Mouse (Mus musculus) liver, embryonic 16.5 days (tissue): ENCODE results near the gene Prl7d1. TPM values are rescaled to one million over a fixed set of nuclear protein-coding genes. Genes with fewer than 3 reads are reported as not detected.
"Not testable (repeated sequence)": the region's sequence is repeated elsewhere in the genome, so short reads cannot be mapped to it uniquely, and the experiment has no call there.

Experiments
- ATAC-seq: fragments of 200-750 bp; cut with Nextera tagmentation; 2 replicates; pipeline ENCODE4 v1.8.0; 2017; ENCODE audit warnings: low read depth, mild to moderate bottlenecking, moderate number of reproducible peaks, moderate library complexity
- H3K27ac ChIP-seq: fragments of 300-500 bp; sonication (generic); 2 replicates; pipeline ENCODE4 v1.5.1; 2014; ENCODE audit warnings: mild to moderate bottlenecking, low read length
- H3K27me3 ChIP-seq: fragments of 300-500 bp; sonication (generic); 2 replicates; pipeline ENCODE4 v1.6.1; 2014; ENCODE audit warnings: low read depth, low read length, mixed read lengths; ENCODE audit not compliant: control insufficient read depth, insufficient read depth
- H3K36me3 ChIP-seq: fragments of 300-500 bp; sonication (generic); 2 replicates; pipeline ENCODE4 v1.6.1; 2014; ENCODE audit warnings: mild to moderate bottlenecking; ENCODE audit not compliant: control insufficient read depth, insufficient read depth
- H3K4me1 ChIP-seq: fragments of 300-500 bp; sonication (generic); 2 replicates; pipeline ENCODE4 v1.6.1; 2014; ENCODE audit warnings: low read depth, low read length, mixed read lengths; ENCODE audit not compliant: control insufficient read depth
- H3K4me2 ChIP-seq: fragments of 300-500 bp; sonication (generic); 2 replicates; pipeline ENCODE4 v1.6.1; 2014; ENCODE audit warnings: low read depth, low read length, mixed read lengths
- H3K4me3 ChIP-seq: fragments of 300-500 bp; sonication (generic); 2 replicates; pipeline ENCODE4 v1.5.1; 2014; ENCODE audit warnings: low read depth, mild to moderate bottlenecking, low read length
- H3K9ac ChIP-seq: fragments of 300-500 bp; sonication (generic); 2 replicates; pipeline ENCODE4 v1.6.1; 2014; ENCODE audit warnings: low read depth, low read length
- H3K9me3 ChIP-seq: fragments of 300-500 bp; sonication (generic); replicated peaks from 2 replicates; pipeline ENCODE4 v1.6.1; 2016; ENCODE audit warnings: low read length; ENCODE audit not compliant: control insufficient read depth
- WGBS: fragments of 180-500 bp; shearing (Covaris S2); extraction: QIAGEN DNeasy Blood & Tissue Kit; methylation state at CpG from one replicate; pipeline ENCODE4 v1.1.7; 2014; ENCODE audit not compliant: insufficient replicate concordance; 5-methylcytosine and 5-hydroxymethylcytosine counted together
- polyA plus RNA-seq: library from polyadenylated mRNA; unstranded; fragments of >200 nt; fragmentation: Nextera tagmentation; extraction: Ambion mirVana; gene quantifications from 2 replicates; pipeline ENCODE4 v1.2.1, GENCODE M21; 2015

Gene Prl7d1
- polyA plus RNA-seq = not detected in 2 replicates

GRCm38 (mm10) chr13:27716636-27717035 is at the start of gene Prl7d1:
Prl7d1 (minus strand) TSS chr13:27716736.
- no peak for ATAC-seq
- H3K27ac ChIP-seq = no peak within 1 kb of the TSS
- no peaks in the 10 kb centered on the region for H3K36me3 ChIP-seq
- no peak within 1 kb of the TSS for H3K4me3 ChIP-seq
- 65% methylated on average over 5 of the region's 5 CpGs for WGBS
- no peaks in the 10 kb centered on the region for H3K4me1 ChIP-seq
- H3K27me3 ChIP-seq = no peaks in the 10 kb centered on the region
- H3K9ac ChIP-seq = no peak within 1 kb of the TSS
- no peak within 1 kb of the TSS for H3K4me2 ChIP-seq
- H3K9me3 ChIP-seq = no peaks in the 10 kb centered on the region

GRCm38 (mm10) chr13:27734512-27735186 is 18.1 kb upstream of the Prl7d1 start:
- 71% methylated on average over 10 of the region's 10 CpGs for WGBS
- ATAC-seq = no peak

GRCm38 (mm10) chr13:27730286-27730959 is 13.9 kb upstream of the Prl7d1 start:
- not testable (repeated sequence) for H3K9ac ChIP-seq, H3K36me3 ChIP-seq, H3K4me1 ChIP-seq, H3K27ac ChIP-seq, ATAC-seq, H3K27me3 ChIP-seq, H3K4me2 ChIP-seq, H3K9me3 ChIP-seq, H3K4me3 ChIP-seq
- 42% methylated on average over 5 of the region's 5 CpGs for WGBS

More at GRCm38 (mm10) chr13:27734512-27735186, 18.1 kb upstream of the Prl7d1 start:
- Histone ChIP-seq H3K27me3 (no peaks in the 10 kb centered on the region), H3K4me3 (no peak overlapping the region), H3K9ac (no peak overlapping the region), H3K27ac (no peak overlapping the region), H3K4me1 (no peaks in the 10 kb centered on the region), H3K9me3 (no peaks in the 10 kb centered on the region), H3K36me3 (no peaks in the 10 kb centered on the region), H3K4me2 (no peak overlapping the region)

- H3K27ac ChIP-seq, H3K36me3 ChIP-seq, H3K9ac ChIP-seq, ATAC-seq, H3K9me3 ChIP-seq, H3K27me3 ChIP-seq, H3K4me2 ChIP-seq, H3K4me1 ChIP-seq, H3K4me3 ChIP-seq: not testable (repeated sequence)
- WGBS = 51% methylated on average over 3 of the region's 3 CpGs
Measured at GRCm38 (mm10) chr13:27725057-27725456, 8.5 kb upstream of the Prl7d1 start.

GRCm38 (mm10) chr13:27706521-27706920 is 10.0 kb downstream of the Prl7d1 start:
- H3K4me3 ChIP-seq = no peak overlapping the region
- WGBS = 39% methylated on average over 2 of the region's 2 CpGs
- H3K4me1 ChIP-seq = no peaks in the 10 kb centered on the region
- H3K9me3 ChIP-seq = no peaks in the 10 kb centered on the region
- H3K36me3 ChIP-seq = no peaks in the 10 kb centered on the region
- no peak overlapping the region for H3K27ac ChIP-seq
- no peak overlapping the region for H3K9ac ChIP-seq
- no peak overlapping the region for H3K4me2 ChIP-seq
- no peaks in the 10 kb centered on the region for H3K27me3 ChIP-seq
- no peak for ATAC-seq

- Histone ChIP-seq H3K9ac (no peak within 1 kb of the TSS), H3K27me3 (no peaks in the 10 kb centered on the region), H3K36me3 (no peaks in the 10 kb centered on the region), H3K9me3 (no peaks in the 10 kb centered on the region), H3K4me1 (no peaks in the 10 kb centered on the region), H3K27ac (no peak within 1 kb of the TSS), H3K4me3 (no peak within 1 kb of the TSS), H3K4me2 (no peak within 1 kb of the TSS)
- no peak for ATAC-seq
- 60% methylated on average over 4 of the region's 4 CpGs for WGBS
Measured at GRCm38 (mm10) chr13:27667936-27668335, 48.6 kb downstream of the Prl7d1 start, which contains the start of gene Prl7a2. Prl7a2 (minus strand) TSS chr13:27668036.

- no peaks in the 10 kb centered on the region for H3K36me3 ChIP-seq
- 44% methylated on average over 2 of the region's 2 CpGs for WGBS
- no peak overlapping the region for H3K4me3 ChIP-seq
- H3K4me1 ChIP-seq = no peaks in the 10 kb centered on the region
- no peak for ATAC-seq
- H3K4me2 ChIP-seq = no peak overlapping the region
- no peak overlapping the region for H3K9ac ChIP-seq
- H3K27ac ChIP-seq = no peak overlapping the region
- no peaks in the 10 kb centered on the region for H3K9me3 ChIP-seq
- no peaks in the 10 kb centered on the region for H3K27me3 ChIP-seq
Measured at GRCm38 (mm10) chr13:27660747-27661146, 55.8 kb downstream of the Prl7d1 start.

Other genes with a start within 250 kb of the Prl7d1 start
- not detected in 2 replicates for gene Prl8a8, start 203.5 kb downstream of the Prl7d1 start, polyA plus RNA-seq
- not detected in 2 replicates for gene Prl8a9, start 152.1 kb downstream of the Prl7d1 start, polyA plus RNA-seq
- not detected in 2 replicates for gene Prl8a1, start 134.6 kb downstream of the Prl7d1 start, polyA plus RNA-seq
- gene Prl7b1, start 106.2 kb downstream of the Prl7d1 start, polyA plus RNA-seq = not detected in 2 replicates
- gene Prl7a1, start 74.2 kb downstream of the Prl7d1 start, polyA plus RNA-seq = not detected in 2 replicates
- not detected in 2 replicates for gene Prl7a2, start 48.7 kb downstream of the Prl7d1 start, polyA plus RNA-seq
- not detected in 2 replicates for gene Prl7c1, start 64.1 kb upstream of the Prl7d1 start, polyA plus RNA-seq
- not detected in 2 replicates for gene Prl2a1, start 84.9 kb upstream of the Prl7d1 start, polyA plus RNA-seq
- gene Prl2c1, start 132.6 kb upstream of the Prl7d1 start, polyA plus RNA-seq = not detected in 2 replicates